Mouse (Mus musculus) monocyte, adult 5-6 weeks (primary cell): ENCODE results near the gene Efna5. TPM values are rescaled to one million over a fixed set of nuclear protein-coding genes. Genes with fewer than 3 reads are reported as not detected.

Experiments used
- ATAC-seq: fragments of 153-309, 156-312 bp; replicated peaks from 2 replicates; pipeline ENCODE4 v1.8.0; 2017; ENCODE audit warnings: mild to moderate bottlenecking; ENCODE audit not compliant: low TSS enrichment, insufficient number of reproducible peaks, severe bottlenecking, poor library complexity, low FRiP score
- total RNA-seq: library from RNA; stranded (forward); fragments of 200-1000, 200-491, 200-594 nt; gene quantifications from 3 replicates; pipeline ENCODE4 v1.2.3, GENCODE M21; 2017

Gene Efna5
- total RNA-seq, 1 experiment from 2014 or later = not detected

- ATAC-seq = no peak
These were observed 152.8 kb downstream of the Efna5 start for GRCm38 (mm10) chr17:62728142-62728917.

- ATAC-seq = no peak
These were observed 155.0 kb downstream of the Efna5 start for GRCm38 (mm10) chr17:62726102-62726501.

- ATAC-seq = no peak
These were observed 158.2 kb downstream of the Efna5 start for GRCm38 (mm10) chr17:62722962-62723361.

GRCm38 (mm10) chr17:62721595-62721994 lies 159.5 kb downstream of the Efna5 start:
- ATAC-seq = no peak

GRCm38 (mm10) chr17:62720740-62721450 lies 160.2 kb downstream of the Efna5 start:
- ATAC-seq = no peak

- no peak for ATAC-seq
These were observed 163.5 kb downstream of the Efna5 start for GRCm38 (mm10) chr17:62717426-62718131.

GRCm38 (mm10) chr17:62713455-62713854 lies 167.7 kb downstream of the Efna5 start:
- ATAC-seq = no peak

GRCm38 (mm10) chr17:62706418-62706817 lies 174.7 kb downstream of the Efna5 start:
- ATAC-seq = no peak

- ATAC-seq = no peak
These were observed 178.9 kb downstream of the Efna5 start for GRCm38 (mm10) chr17:62702020-62702814.

GRCm38 (mm10) chr17:62700791-62701602 lies 180.1 kb downstream of the Efna5 start:
- ATAC-seq = no peak

GRCm38 (mm10) chr17:62694958-62695437 lies 186.1 kb downstream of the Efna5 start:
- no peak for ATAC-seq

- ATAC-seq = no peak
These were observed 188.9 kb downstream of the Efna5 start for GRCm38 (mm10) chr17:62692242-62692641.

GRCm38 (mm10) chr17:62691201-62691715 lies 189.9 kb downstream of the Efna5 start:
- ATAC-seq = no peak

- ATAC-seq = no peak
These were observed 190.9 kb downstream of the Efna5 start for GRCm38 (mm10) chr17:62690256-62690655.

- ATAC-seq = no peak
These were observed 191.5 kb downstream of the Efna5 start for GRCm38 (mm10) chr17:62689646-62690045.

GRCm38 (mm10) chr17:62687369-62687768 lies 193.7 kb downstream of the Efna5 start:
- no peak for ATAC-seq

GRCm38 (mm10) chr17:62685181-62685580 lies 195.9 kb downstream of the Efna5 start:
- no peak for ATAC-seq

- no peak for ATAC-seq
These were observed 198.0 kb downstream of the Efna5 start for GRCm38 (mm10) chr17:62683142-62683541.
